Mouse (Mus musculus) adrenal gland, adult 2 months (tissue): ENCODE measurements around the gene Wfdc10. TPM values are rescaled to one million over a fixed set of nuclear protein-coding genes. Genes with fewer than 3 reads are reported as not detected.

Experiments used
- DNase-seq: peaks from one replicate; pipeline ENCODE4 v3.0.0; 2021
- polyA plus RNA-seq: library from polyadenylated mRNA; depleted of rRNA; stranded (reverse); fragments of >200 nt; gene quantifications from 2 replicates; pipeline ENCODE4 v1.2.3, GENCODE M21; 2012; rRNA removed
- total RNA-seq, 2 experiments: library from RNA; stranded (reverse); gene quantifications; 2 replicates each; pipeline ENCODE4 v1.2.3; 2021

Wfdc10 gene
- total and polyA plus RNA-seq, 3 experiments = not detected

DNA sequence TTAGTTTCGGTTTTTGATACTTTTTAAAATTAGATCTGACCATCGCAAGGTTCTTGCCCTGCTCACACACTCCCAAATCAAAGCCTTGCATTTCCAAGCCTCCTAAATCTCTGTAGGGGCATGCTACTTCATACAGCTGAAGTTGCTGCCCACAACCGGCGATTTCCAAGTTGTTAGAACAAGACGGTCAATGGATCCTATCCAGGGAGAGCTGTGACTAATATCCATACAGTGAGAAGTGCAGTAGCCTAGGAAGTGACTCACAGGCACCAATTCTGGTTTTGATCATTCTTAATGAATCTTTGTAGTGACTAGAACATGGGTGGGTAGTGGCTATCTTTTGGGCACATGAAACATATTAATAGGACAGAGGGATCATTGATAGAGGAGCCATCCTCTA is 45.9 kb downstream of the Wfdc10 start:
- DNase-seq = no peak

- no peak for DNase-seq
Measured at GRCm38 (mm10) chr2:164704235-164704634, 48.4 kb downstream of the Wfdc10 start.

GRCm38 (mm10) chr2:164705328-164705727 is 49.5 kb downstream of the Wfdc10 start:
- no peak for DNase-seq

- no peak for DNase-seq
Measured at GRCm38 (mm10) chr2:164705991-164706390, 50.1 kb downstream of the Wfdc10 start.

Other genes with a start within 250 kb of the Wfdc10 start
Only the 30 nearest of the 31 such genes appear.
- gene Sdc4, start 212.2 kb upstream of the Wfdc10 start, total RNA-seq = 100 to 1,000 TPM; 123 to 151 TPM
- 23.3 and 23.5 TPM in 2 replicates for gene Sdc4, start 212.2 kb upstream of the Wfdc10 start, polyA plus RNA-seq
- gene Sys1, start 199.1 kb upstream of the Wfdc10 start, total RNA-seq = 10 to 100 TPM; 24.5 to 34.0 TPM
- 299 and 335 TPM in 2 replicates for gene Sys1, start 199.1 kb upstream of the Wfdc10 start, polyA plus RNA-seq
- gene Gm20458, start 195.1 kb upstream of the Wfdc10 start, total RNA-seq = 1 to 10 TPM; 3.9 to 9.6 TPM
- 9.6 and 18.9 TPM in 2 replicates for gene Gm20458, start 195.1 kb upstream of the Wfdc10 start, polyA plus RNA-seq
- gene Trp53tg5, start 182.3 kb upstream of the Wfdc10 start, total RNA-seq = not detected
- gene Trp53tg5, start 182.3 kb upstream of the Wfdc10 start, polyA plus RNA-seq = not detected in 2 replicates
- gene Dbndd2, start 169.9 kb upstream of the Wfdc10 start, total RNA-seq = 1 to 10 TPM; 5.5 to 7.0 TPM
- gene Dbndd2, start 169.9 kb upstream of the Wfdc10 start, polyA plus RNA-seq = 20.8 and 30.7 TPM in 2 replicates
- gene Pigt, start 158.5 kb upstream of the Wfdc10 start, total RNA-seq = 10 to 100 TPM; 72.7 to 98.8 TPM
- gene Pigt, start 158.5 kb upstream of the Wfdc10 start, polyA plus RNA-seq = 216 and 218 TPM in 2 replicates
- not detected for gene Wfdc2, start 93.6 kb upstream of the Wfdc10 start, total RNA-seq
- gene Wfdc2, start 93.6 kb upstream of the Wfdc10 start, polyA plus RNA-seq = 0.51 and 0.73 TPM in 2 replicates
- gene Spint3, start 82.6 kb upstream of the Wfdc10 start, total RNA-seq = not detected
- not detected in 2 replicates for gene Spint3, start 82.6 kb upstream of the Wfdc10 start, polyA plus RNA-seq
- gene Wfdc6a, start 70.6 kb upstream of the Wfdc10 start, total RNA-seq = under 1 TPM in 1 of 2 experiments, not detected in 1; 0.52 TPM
- 0.62 and 1.0 TPM in 2 replicates for gene Wfdc6a, start 70.6 kb upstream of the Wfdc10 start, polyA plus RNA-seq
- gene Eppin, start 62.5 kb upstream of the Wfdc10 start, total RNA-seq = not detected
- 0.29 TPM in 1 of 2 replicates, not detected in the other for gene Eppin, start 62.5 kb upstream of the Wfdc10 start, polyA plus RNA-seq
- not detected for gene Wfdc6b, start 42.5 kb upstream of the Wfdc10 start, total RNA-seq
- not detected in 2 replicates for gene Wfdc6b, start 42.5 kb upstream of the Wfdc10 start, polyA plus RNA-seq
- not detected for gene Wfdc8, start 42.4 kb upstream of the Wfdc10 start, total RNA-seq
- gene Wfdc8, start 42.4 kb upstream of the Wfdc10 start, polyA plus RNA-seq = 0.07 and 1.8 TPM in 2 replicates
- gene Wfdc16, start 17.2 kb upstream of the Wfdc10 start, total RNA-seq = not detected
- gene Wfdc16, start 17.2 kb upstream of the Wfdc10 start, polyA plus RNA-seq = not detected in 2 replicates
- not detected for gene Wfdc9, start 537 bp downstream of the Wfdc10 start, total RNA-seq
- not detected in 2 replicates for gene Wfdc9, start 537 bp downstream of the Wfdc10 start, polyA plus RNA-seq
- gene Wfdc11, start 18.0 kb downstream of the Wfdc10 start, total RNA-seq = not detected
- gene Wfdc11, start 18.0 kb downstream of the Wfdc10 start, polyA plus RNA-seq = not detected in 2 replicates
- not detected for gene Wfdc13, start 29.1 kb downstream of the Wfdc10 start, total RNA-seq
- gene Wfdc13, start 29.1 kb downstream of the Wfdc10 start, polyA plus RNA-seq = 0.13 TPM in 1 of 2 replicates, not detected in the other
- not detected for gene Spint4, start 42.5 kb downstream of the Wfdc10 start, total RNA-seq
- gene Spint4, start 42.5 kb downstream of the Wfdc10 start, polyA plus RNA-seq = not detected in 2 replicates
- gene Spint5, start 59.3 kb downstream of the Wfdc10 start, total RNA-seq = not detected
- not detected in 2 replicates for gene Spint5, start 59.3 kb downstream of the Wfdc10 start, polyA plus RNA-seq
- under 1 TPM; 0.24 to 0.32 TPM for gene Wfdc3, start 89.9 kb downstream of the Wfdc10 start, total RNA-seq
- 0.17 and 0.27 TPM in 2 replicates for gene Wfdc3, start 89.9 kb downstream of the Wfdc10 start, polyA plus RNA-seq
- 10 to 100 TPM; 34.9 to 41.8 TPM for gene Dnttip1, start 89.9 kb downstream of the Wfdc10 start, total RNA-seq
- 29.7 and 44.4 TPM in 2 replicates for gene Dnttip1, start 89.9 kb downstream of the Wfdc10 start, polyA plus RNA-seq
- gene Ube2c, start 113.9 kb downstream of the Wfdc10 start, total RNA-seq = 1 to 10 TPM; 2.5 to 5.2 TPM
- 7.1 and 9.1 TPM in 2 replicates for gene Ube2c, start 113.9 kb downstream of the Wfdc10 start, polyA plus RNA-seq
- gene Tnnc2, start 123.9 kb downstream of the Wfdc10 start, total RNA-seq = not detected
- gene Tnnc2, start 123.9 kb downstream of the Wfdc10 start, polyA plus RNA-seq = not detected in 2 replicates
- gene Snx21, start 129.8 kb downstream of the Wfdc10 start, total RNA-seq = 10 to 100 TPM; 26.5 to 43.1 TPM
- 109 and 111 TPM in 2 replicates for gene Snx21, start 129.8 kb downstream of the Wfdc10 start, polyA plus RNA-seq
- 10 to 100 TPM; 28.3 to 30.4 TPM for gene Acot8, start 148.8 kb downstream of the Wfdc10 start, total RNA-seq
- 59.2 and 64.4 TPM in 2 replicates for gene Acot8, start 148.8 kb downstream of the Wfdc10 start, polyA plus RNA-seq
- 1 to 10 TPM; 3.5 to 5.7 TPM for gene Zswim3, start 149.1 kb downstream of the Wfdc10 start, total RNA-seq
- 2.3 and 2.5 TPM in 2 replicates for gene Zswim3, start 149.1 kb downstream of the Wfdc10 start, polyA plus RNA-seq
- gene Zswim1, start 166.6 kb downstream of the Wfdc10 start, total RNA-seq = 10 to 100 TPM; 11.0 to 11.7 TPM
- 19.7 and 21.8 TPM in 2 replicates for gene Zswim1, start 166.6 kb downstream of the Wfdc10 start, polyA plus RNA-seq
- not detected for gene Spata25, start 172.5 kb downstream of the Wfdc10 start, total RNA-seq
- gene Spata25, start 172.5 kb downstream of the Wfdc10 start, polyA plus RNA-seq = not detected in 2 replicates
- 100 to 1,000 TPM; 114 to 124 TPM for gene Ctsa, start 176.8 kb downstream of the Wfdc10 start, total RNA-seq
- gene Ctsa, start 176.8 kb downstream of the Wfdc10 start, polyA plus RNA-seq = 304 and 353 TPM in 2 replicates
- gene Neurl2, start 177.4 kb downstream of the Wfdc10 start, total RNA-seq = 1 to 10 TPM; 1.4 to 2.7 TPM
- 5.6 and 6.7 TPM in 2 replicates for gene Neurl2, start 177.4 kb downstream of the Wfdc10 start, polyA plus RNA-seq
- 10 to 100 TPM; 21.1 to 36.6 TPM for gene Pltp, start 201.7 kb downstream of the Wfdc10 start, total RNA-seq
- gene Pltp, start 201.7 kb downstream of the Wfdc10 start, polyA plus RNA-seq = 63.9 and 72.0 TPM in 2 replicates